Mouse (Mus musculus) heart, postnatal 0 days (tissue): ENCODE results near the gene Cars. TPM values are rescaled to one million over a fixed set of nuclear protein-coding genes. Genes with fewer than 3 reads are reported as not detected.

Experiments
- ATAC-seq: fragments of 200-750 bp; cut with Nextera tagmentation; 2 replicates; pipeline ENCODE4 v1.8.0; 2017; ENCODE audit warnings: low read depth, moderate number of reproducible peaks, moderate library complexity; ENCODE audit not compliant: insufficient read depth
- DNase-seq: peaks from one replicate; pipeline ENCODE4 v3.0.0-alpha.2; 2016; ENCODE audit warnings: low spot score
- H3K27ac ChIP-seq: fragments of 300-500 bp; sonication (generic); 2 replicates; pipeline ENCODE4 v1.5.1; 2014; ENCODE audit warnings: low read depth, mild to moderate bottlenecking
- H3K27me3 ChIP-seq: fragments of 300-500 bp; sonication (generic); 2 replicates; pipeline ENCODE4 v1.6.1; 2014; ENCODE audit warnings: low read length, mixed read lengths; ENCODE audit not compliant: control insufficient read depth, insufficient read depth
- H3K36me3 ChIP-seq: fragments of 300-500 bp; sonication (generic); replicated peaks from 2 replicates; pipeline ENCODE4 v1.6.1; 2014; ENCODE audit warnings: low read length, mixed read lengths; ENCODE audit not compliant: control insufficient read depth, insufficient read depth
- H3K4me1 ChIP-seq: fragments of 300-500 bp; sonication (generic); 2 replicates; pipeline ENCODE4 v1.6.1; 2014; ENCODE audit warnings: antibody characterized with exemption; ENCODE audit not compliant: control insufficient read depth, insufficient read depth
- H3K4me2 ChIP-seq: fragments of 300-500 bp; sonication (generic); 2 replicates; pipeline ENCODE4 v1.6.1; 2014; ENCODE audit warnings: low read depth, mild to moderate bottlenecking, low read length, moderate library complexity
- H3K4me3 ChIP-seq: fragments of 300-500 bp; sonication (generic); 2 replicates; pipeline ENCODE4 v1.5.1; 2014; ENCODE audit warnings: low read depth, low read length
- H3K9ac ChIP-seq: fragments of 300-500 bp; sonication (generic); replicated peaks from 2 replicates; pipeline ENCODE4 v1.6.1; 2014; ENCODE audit warnings: low read depth, low read length, mixed read lengths
- H3K9me3 ChIP-seq: fragments of 300-500 bp; sonication (generic); replicated peaks from 2 replicates; pipeline ENCODE4 v1.6.1; 2016; ENCODE audit warnings: low read length; ENCODE audit not compliant: control insufficient read depth
- CTCF ChIP-seq: IDR thresholded peaks from 2 replicates; pipeline ENCODE4 v1.5.1; 2016; ENCODE audit warnings: antibody characterized with exemption, control low read depth, low read depth
- EP300 ChIP-seq: IDR thresholded peaks from 2 replicates; pipeline ENCODE4 v1.6.1; 2016; ENCODE audit warnings: antibody characterized with exemption, low read depth
- WGBS: fragments of 180-500 bp; shearing (Covaris S2); extraction: QIAGEN DNeasy Blood & Tissue Kit; methylation state at CpG from one replicate; pipeline ENCODE4 v1.1.7; 2014; 5-methylcytosine and 5-hydroxymethylcytosine counted together
- microRNA-seq: library from miRNA; unstranded; fragments of <30 nt; microRNA quantifications from one replicate; pipeline ENCODE4, GENCODE M21; 2016
- polyA plus RNA-seq: library from polyadenylated mRNA; unstranded; fragments of >200 nt; fragmentation: Nextera tagmentation; extraction: Ambion mirVana; gene quantifications from 2 replicates; pipeline ENCODE4 v1.2.1, GENCODE M21; 2015
- total RNA-seq: library from RNA; depleted of rRNA; stranded (reverse); fragments of >200 nt; gene quantifications from 2 replicates; pipeline ENCODE4 v1.2.3, GENCODE M21; 2014; ENCODE audit warnings: low replicate concordance; rRNA removed

Cars gene
- total and polyA plus RNA-seq, 2 experiments from 2014 or later: 14.7 to 15.4 TPM

DNA sequence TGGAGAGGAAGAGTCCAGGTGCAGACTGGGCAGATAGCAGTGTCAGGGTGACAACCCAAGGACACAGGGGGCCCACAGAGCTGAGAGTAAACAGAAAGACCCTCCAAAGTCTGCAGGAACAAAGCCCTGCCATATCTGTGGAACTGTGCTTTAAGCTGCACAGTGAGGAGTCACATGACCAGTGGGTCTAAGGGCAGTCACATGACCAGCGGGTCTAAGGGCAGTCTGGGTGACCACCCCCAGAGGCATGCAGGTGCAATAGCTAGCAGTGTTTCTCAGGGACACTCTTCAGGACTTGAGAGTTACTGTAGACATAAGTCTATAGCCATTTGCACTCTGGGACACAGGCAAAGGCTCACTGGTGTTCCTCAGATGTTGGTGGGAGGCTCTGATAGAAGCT lies 90.3 kb downstream of the Cars start:
- Histone ChIP-seq H3K27ac (no peak overlapping the region), H3K9ac (no peak overlapping the region), H3K9me3 (no peaks in the 10 kb centered on the region), H3K27me3 (0 out of 2 replicates have a peak, but pooled peaks cover 4% of the 10 kb centered on the region), H3K36me3 (peaks cover 17% of the 10 kb centered on the region), H3K4me3 (no peak overlapping the region), H3K4me2 (no peak overlapping the region), H3K4me1 (no peaks in the 10 kb centered on the region)
- 70% methylated on average over 1 of the region's 1 CpGs for WGBS
- DNase-seq (no peak), ATAC-seq (no peak)
- no peak for TF ChIP-seq CTCF
- no peak for TF ChIP-seq EP300

Small RNA genes within 50 kb of the gene (microRNA-seq; reads per million reads assigned to microRNA genes)
- gene Mir7064: 1.1 reads per million

Other genes with a start within 250 kb of the Cars start
- gene Cdkn1c, start 139.0 kb downstream of the Cars start, total RNA-seq: 94.6 and 143 TPM in 2 replicates
- gene Cdkn1c, start 139.0 kb downstream of the Cars start, polyA plus RNA-seq: 81.3 and 97.4 TPM in 2 replicates
- gene Slc22a18, start 126.4 kb downstream of the Cars start, total RNA-seq: 0.27 TPM in 1 of 2 replicates, not detected in the other
- 0.60 and 0.93 TPM in 2 replicates for gene Slc22a18, start 126.4 kb downstream of the Cars start, polyA plus RNA-seq
- 1.0 TPM in 1 of 2 replicates, not detected in the other for gene Phlda2, start 96.9 kb downstream of the Cars start, total RNA-seq
- not detected in 2 replicates for gene Phlda2, start 96.9 kb downstream of the Cars start, polyA plus RNA-seq
- 142 and 153 TPM in 2 replicates for gene Nap1l4, start 51.0 kb downstream of the Cars start, total RNA-seq
- 193 and 200 TPM in 2 replicates for gene Nap1l4, start 51.0 kb downstream of the Cars start, polyA plus RNA-seq
- gene Tnfrsf26, start 28.6 kb upstream of the Cars start, total RNA-seq: 0.12 and 0.84 TPM in 2 replicates
- gene Tnfrsf26, start 28.6 kb upstream of the Cars start, polyA plus RNA-seq: 0.37 and 0.38 TPM in 2 replicates
- gene Tnfrsf22, start 49.6 kb upstream of the Cars start, total RNA-seq: 1.9 and 3.2 TPM in 2 replicates
- 2.6 and 2.9 TPM in 2 replicates for gene Tnfrsf22, start 49.6 kb upstream of the Cars start, polyA plus RNA-seq
- gene Tnfrsf23, start 85.8 kb upstream of the Cars start, total RNA-seq: 2.0 and 2.5 TPM in 2 replicates
- 1.9 and 2.3 TPM in 2 replicates for gene Tnfrsf23, start 85.8 kb upstream of the Cars start, polyA plus RNA-seq
- gene Osbpl5, start 156.9 kb upstream of the Cars start, total RNA-seq: 57.4 and 58.7 TPM in 2 replicates
- gene Osbpl5, start 156.9 kb upstream of the Cars start, polyA plus RNA-seq: 16.3 and 18.1 TPM in 2 replicates
- not detected in 2 replicates for gene Mrgprg, start 166.9 kb upstream of the Cars start, total RNA-seq
- not detected in 2 replicates for gene Mrgprg, start 166.9 kb upstream of the Cars start, polyA plus RNA-seq
- 0.93 and 3.9 TPM in 2 replicates for gene Mrgpre, start 184.4 kb upstream of the Cars start, total RNA-seq
- 0.92 and 0.96 TPM in 2 replicates for gene Mrgpre, start 184.4 kb upstream of the Cars start, polyA plus RNA-seq
- 8.4 and 11.3 TPM in 2 replicates for gene Nadsyn1, start 222.8 kb upstream of the Cars start, total RNA-seq
- gene Nadsyn1, start 222.8 kb upstream of the Cars start, polyA plus RNA-seq: 7.8 and 8.5 TPM in 2 replicates
- gene Dhcr7, start 223.1 kb upstream of the Cars start, total RNA-seq: 23.9 and 27.7 TPM in 2 replicates
- 10.8 and 11.1 TPM in 2 replicates for gene Dhcr7, start 223.1 kb upstream of the Cars start, polyA plus RNA-seq